Mouse (Mus musculus) limb, embryonic 15.5 days (tissue): Measurements from ENCODE around the gene 2610301B20Rik. TPM values are rescaled to one million over a fixed set of nuclear protein-coding genes. Genes with fewer than 3 reads are reported as not detected.

Experiments used
- ATAC-seq: fragments of 200-750 bp; cut with Nextera tagmentation; 2 replicates; pipeline ENCODE4 v1.8.0; 2017; ENCODE audit warnings: low read depth, moderate TSS enrichment; ENCODE audit not compliant: insufficient number of reproducible peaks, low FRiP score, low TSS enrichment
- H3K27ac ChIP-seq: fragments of 300-500 bp; sonication (generic); 2 replicates; pipeline ENCODE4 v1.5.1; 2015; ENCODE audit warnings: moderate library complexity, mild to moderate bottlenecking, inconsistent platforms
- H3K27me3 ChIP-seq: fragments of 300-500 bp; sonication (generic); 2 replicates; pipeline ENCODE4 v1.6.1; 2015; ENCODE audit warnings: inconsistent platforms
- H3K36me3 ChIP-seq: fragments of 300-500 bp; sonication (generic); 2 replicates; pipeline ENCODE4 v1.6.1; 2015; ENCODE audit warnings: inconsistent platforms
- H3K4me1 ChIP-seq: fragments of 300-500 bp; sonication (generic); 2 replicates; pipeline ENCODE4 v1.6.1; 2015; ENCODE audit warnings: inconsistent platforms
- H3K4me2 ChIP-seq: fragments of 300-500 bp; sonication (generic); 2 replicates; pipeline ENCODE4 v1.6.1; 2015; ENCODE audit warnings: mild to moderate bottlenecking, inconsistent platforms
- H3K4me3 ChIP-seq: fragments of 300-500 bp; sonication (generic); 2 replicates; pipeline ENCODE4 v1.5.1; 2015; ENCODE audit warnings: mild to moderate bottlenecking, inconsistent platforms
- H3K9ac ChIP-seq: fragments of 300-500 bp; sonication (generic); 2 replicates; pipeline ENCODE4 v1.6.1; 2015; ENCODE audit warnings: inconsistent platforms
- H3K9me3 ChIP-seq: fragments of 300-500 bp; sonication (generic); 2 replicates; pipeline ENCODE4 v1.6.1; 2016; ENCODE audit warnings: inconsistent platforms
- WGBS: fragments of 180-500 bp; shearing (Covaris S2); methylation state at CpG from one replicate; pipeline ENCODE4 v1.1.7; 2015; 5-methylcytosine and 5-hydroxymethylcytosine counted together
- microRNA-seq: library from miRNA; unstranded; fragments of <30 nt; microRNA quantifications from one replicate; pipeline ENCODE4, GENCODE M21; 2016
- polyA plus RNA-seq: library from polyadenylated mRNA; unstranded; fragments of >200 nt; fragmentation: Nextera tagmentation; extraction: Ambion mirVana; gene quantifications from 2 replicates; pipeline ENCODE4 v1.2.1, GENCODE M21; 2015

Gene 2610301B20Rik
- polyA plus RNA-seq, 1 experiment from 2014 or later, result 28.6 TPM

GRCm38 (mm10) chr4:10924541-10924940 is 50.2 kb downstream of the 2610301B20Rik start:
- WGBS, result 88% methylated on average over 5 of the region's 5 CpGs
- no peak overlapping the region for H3K4me3 ChIP-seq
- no peaks in the 10 kb centered on the region for H3K4me1 ChIP-seq
- no peak overlapping the region for H3K27ac ChIP-seq
- no peak for ATAC-seq
- H3K9ac ChIP-seq, result no peak overlapping the region
- H3K4me2 ChIP-seq, result no peak overlapping the region
- no peaks in the 10 kb centered on the region for H3K9me3 ChIP-seq
- H3K36me3 ChIP-seq, result no peaks in the 10 kb centered on the region
- H3K27me3 ChIP-seq, result no peaks in the 10 kb centered on the region

- H3K27ac ChIP-seq, result no peak overlapping the region
- 91% methylated on average over 4 of the region's 4 CpGs for WGBS
- no peaks in the 10 kb centered on the region for H3K27me3 ChIP-seq
- no peak overlapping the region for H3K9ac ChIP-seq
- H3K4me2 ChIP-seq, result no peak overlapping the region
- no peaks in the 10 kb centered on the region for H3K36me3 ChIP-seq
- H3K4me1 ChIP-seq, result no peaks in the 10 kb centered on the region
- H3K4me3 ChIP-seq, result no peak overlapping the region
- no peaks in the 10 kb centered on the region for H3K9me3 ChIP-seq
- no peak for ATAC-seq
Observed at GRCm38 (mm10) chr4:10926416-10926815, 52.1 kb downstream of the 2610301B20Rik start.

- no peaks in the 10 kb centered on the region for H3K36me3 ChIP-seq
- WGBS, result 83% methylated on average over 6 of the region's 6 CpGs
- no peaks in the 10 kb centered on the region for H3K4me1 ChIP-seq
- ATAC-seq, result no peak
- no peaks in the 10 kb centered on the region for H3K9me3 ChIP-seq
- no peak overlapping the region for H3K4me3 ChIP-seq
- H3K27me3 ChIP-seq, result no peaks in the 10 kb centered on the region
- no peak overlapping the region for H3K4me2 ChIP-seq
- H3K27ac ChIP-seq, result no peak overlapping the region
- no peak overlapping the region for H3K9ac ChIP-seq
Observed at GRCm38 (mm10) chr4:10928158-10928557, 53.9 kb downstream of the 2610301B20Rik start.

GRCm38 (mm10) chr4:10929726-10930125 is 55.4 kb downstream of the 2610301B20Rik start:
- Histone ChIP-seq H3K4me1 (no peaks in the 10 kb centered on the region), H3K4me2 (no peak overlapping the region), H3K9me3 (no peaks in the 10 kb centered on the region), H3K9ac (no peak overlapping the region), H3K4me3 (no peak overlapping the region), H3K27ac (no peak overlapping the region), H3K27me3 (no peaks in the 10 kb centered on the region), H3K36me3 (no peaks in the 10 kb centered on the region)
- 68% methylated on average over 3 of the region's 3 CpGs for WGBS
- no peak for ATAC-seq

- H3K9me3 ChIP-seq, result no peaks in the 10 kb centered on the region
- H3K4me3 ChIP-seq, result no peak overlapping the region
- H3K9ac ChIP-seq, result no peak overlapping the region
- no peaks in the 10 kb centered on the region for H3K4me1 ChIP-seq
- ATAC-seq, result no peak
- H3K27me3 ChIP-seq, result no peaks in the 10 kb centered on the region
- H3K4me2 ChIP-seq, result no peak overlapping the region
- 70% methylated on average over 9 of the region's 9 CpGs for WGBS
- H3K27ac ChIP-seq, result no peak overlapping the region
- no peaks in the 10 kb centered on the region for H3K36me3 ChIP-seq
Observed at GRCm38 (mm10) chr4:10931040-10931439, 56.7 kb downstream of the 2610301B20Rik start.

GRCm38 (mm10) chr4:10932091-10932745 is 57.9 kb downstream of the 2610301B20Rik start:
- WGBS, result 44% methylated on average over 4 of the region's 4 CpGs
- Histone ChIP-seq H3K27ac (no peak overlapping the region), H3K27me3 (no peaks in the 10 kb centered on the region), H3K9ac (no peak overlapping the region), H3K36me3 (no peaks in the 10 kb centered on the region), H3K4me2 (no peak overlapping the region), H3K9me3 (no peaks in the 10 kb centered on the region), H3K4me3 (no peak overlapping the region), H3K4me1 (no peaks in the 10 kb centered on the region)
- no peak for ATAC-seq

- Histone ChIP-seq H3K9me3 (no peaks in the 10 kb centered on the region), H3K27ac (no peak overlapping the region), H3K4me2 (no peak overlapping the region), H3K4me3 (no peak overlapping the region), H3K27me3 (no peaks in the 10 kb centered on the region), H3K4me1 (no peaks in the 10 kb centered on the region), H3K36me3 (no peaks in the 10 kb centered on the region), H3K9ac (no peak overlapping the region)
- no peak for ATAC-seq
- WGBS, result 80% methylated on average over 5 of the region's 5 CpGs
Observed at GRCm38 (mm10) chr4:10932782-10933181, 58.5 kb downstream of the 2610301B20Rik start.

GRCm38 (mm10) chr4:10936766-10937165 is 62.5 kb downstream of the 2610301B20Rik start:
- 82% methylated on average over 4 of the region's 4 CpGs for WGBS
- Histone ChIP-seq H3K36me3 (no peaks in the 10 kb centered on the region), H3K9me3 (no peaks in the 10 kb centered on the region)

More at GRCm38 (mm10) chr4:10936766-10937165, 62.5 kb downstream of the 2610301B20Rik start:
- Histone ChIP-seq H3K4me1 (no peaks in the 10 kb centered on the region), H3K27me3 (no peaks in the 10 kb centered on the region), H3K27ac (no peak overlapping the region), H3K4me3 (no peak overlapping the region), H3K9ac (no peak overlapping the region), H3K4me2 (no peak overlapping the region)
- ATAC-seq, result no peak

Small RNA genes lying within 50 kb of the gene (microRNA-seq; reads per million reads assigned to microRNA genes)
- gene Mir3471-1, result not detected
- 5.1 reads per million, percentile 16 among the genes with 10 or more reads in this experiment for gene n-TSaga9
